Comparison of ENCODE assay signal across 14 mouse cellular contexts in the genomic region with DNA sequence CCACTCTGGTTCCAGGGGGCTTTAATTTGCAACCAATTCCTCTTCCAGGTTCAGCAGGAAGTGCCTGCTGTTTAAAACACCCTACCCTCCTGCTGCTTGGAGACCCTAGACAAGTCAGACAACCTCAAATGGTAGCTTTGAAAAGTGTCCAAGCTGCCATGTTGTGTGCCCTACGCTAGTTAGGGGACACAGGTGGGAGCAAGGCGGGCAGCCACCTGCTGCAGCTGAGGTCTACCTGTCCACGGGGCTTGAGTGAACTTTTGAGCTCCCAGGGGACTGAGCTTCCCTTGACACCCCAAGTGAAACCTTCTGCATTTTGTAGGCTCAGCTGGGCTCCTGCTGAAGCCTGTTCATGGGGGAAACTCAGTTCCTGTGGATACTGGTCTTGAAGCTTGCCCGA. TPM values are rescaled to one million over a fixed set of nuclear protein-coding genes. Genes with fewer than 3 reads are reported as not detected.
DNase-seq lines count a peak whose midpoint lies in the region; ATAC-seq and TF ChIP-seq lines count a peak whose summit lies in the region.
"Had no signal": no experiment of that assay in that cellular context is flagged by ENCODE, and none has a peak within 500 bp of the region (broad histone marks: within the 10 kb centered on the region; RNA-seq: fewer than 3 reads in every experiment).

No protein-coding gene starts in this region.

- H3K36me3 ChIP-seq in forebrain, embryonic 13.5 days (ENCODE audit: poor library complexity, severe bottlenecking), result peaks cover 12% of the 10 kb centered on the region; the same call in 1 of the 2 replicates
- H3K36me3 ChIP-seq in forebrain, embryonic 11.5 days (ENCODE audit: control insufficient read depth, insufficient read depth, low read length), result no peaks in the 10 kb centered on the region
- H3K36me3 ChIP-seq in heart, embryonic 13.5 days, result peaks cover 8% of the 10 kb centered on the region
- H3K36me3 ChIP-seq in liver, postnatal 0 days (replicated peaks; ENCODE audit: insufficient read depth, low read length), result peaks cover 8% of the 10 kb centered on the region; the same call in 1 of the 2 replicates
- no peaks in the 10 kb centered on the region for H3K36me3 ChIP-seq in liver, embryonic 11.5 days (ENCODE audit: control insufficient read depth, insufficient read depth, low read length)
- H3K36me3 ChIP-seq: embryonic facial prominence, embryonic 15.5 days; hindbrain, embryonic 13.5 days had no signal

- DNase-seq in forebrain, embryonic 11.5 days (ENCODE audit: low spot score), result no peak
- no peak for DNase-seq in heart, adult 9 months (ENCODE audit: low spot score in 2 of 2)
- DNase-seq in liver, postnatal 0 days, result no peak
- no peak for DNase-seq in liver, embryonic 11.5 days (ENCODE audit: low spot score)
- no peak for DNase-seq in layer of hippocampus, adult 8-10 months (ENCODE audit: low spot score in 2 of 2)
- DNase-seq: cerebellum, adult 9-11 months; layer of hippocampus, adult 9-11 months; right cerebral cortex, postnatal 25 days had no signal

- peaks cover 79% of the 10 kb centered on the region for H3K4me1 ChIP-seq in forebrain, embryonic 13.5 days
- peaks cover 24% of the 10 kb centered on the region for H3K4me1 ChIP-seq in forebrain, embryonic 11.5 days (replicated peaks; ENCODE audit: control insufficient read depth, insufficient read depth, low read length)
- peaks cover 96% of the 10 kb centered on the region for H3K4me1 ChIP-seq in heart, embryonic 13.5 days
- H3K4me1 ChIP-seq in liver, postnatal 0 days (ENCODE audit: insufficient read depth), result peaks cover 27% of the 10 kb centered on the region
- peaks cover 40% of the 10 kb centered on the region for H3K4me1 ChIP-seq in liver, embryonic 11.5 days (replicated peaks; ENCODE audit: control insufficient read depth, insufficient read depth, low read length)
- peaks cover 32% of the 10 kb centered on the region for H3K4me1 ChIP-seq in embryonic fibroblast, embryonic 13.5 days (ENCODE audit: control insufficient read depth, insufficient read depth, low read length)

- H3K4me3 ChIP-seq in forebrain, embryonic 13.5 days, result no peak overlapping the region
- no peak overlapping the region for H3K4me3 ChIP-seq in forebrain, embryonic 11.5 days (ENCODE audit: low read depth, low read length)
- no peak overlapping the region for H3K4me3 ChIP-seq in heart, embryonic 13.5 days
- no peak overlapping the region for H3K4me3 ChIP-seq in liver, postnatal 0 days (ENCODE audit: low read depth, low read length)
- H3K4me3 ChIP-seq in liver, embryonic 11.5 days (ENCODE audit: low read depth, low read length), result no peak overlapping the region
- no peak overlapping the region for H3K4me3 ChIP-seq in embryonic fibroblast, embryonic 13.5 days (ENCODE audit: insufficient read depth, low read length)
- H3K4me3 ChIP-seq: embryonic facial prominence, embryonic 15.5 days; hindbrain, embryonic 13.5 days; liver, embryonic 15.5 days had no signal

- no peak overlapping the region for H3K4me2 ChIP-seq in forebrain, embryonic 13.5 days
- H3K4me2 ChIP-seq in forebrain, embryonic 11.5 days (ENCODE audit: low read depth, low read length, severe bottlenecking), result no peak overlapping the region
- H3K4me2 ChIP-seq in heart, embryonic 13.5 days, result peak overlapping the region; percentile 15
- H3K4me2 ChIP-seq in liver, postnatal 0 days (ENCODE audit: low read depth, low read length), result no peak overlapping the region
- H3K4me2 ChIP-seq in liver, embryonic 11.5 days, result no peak overlapping the region
- H3K4me2 ChIP-seq: hindbrain, embryonic 13.5 days; liver, embryonic 15.5 days had no signal

- TF ChIP-seq POLR2A in embryonic fibroblast, embryonic 13.5 days (IDR thresholded peaks at IDR 0.05; ENCODE audit: low read depth, low read length), result no peak

- no peaks in the 10 kb centered on the region for H3K27me3 ChIP-seq in forebrain, embryonic 13.5 days
- no peaks in the 10 kb centered on the region for H3K27me3 ChIP-seq in forebrain, embryonic 11.5 days (ENCODE audit: control insufficient read depth, insufficient read depth, low read length)
- H3K27me3 ChIP-seq in heart, embryonic 13.5 days (replicated peaks), result peaks cover 11% of the 10 kb centered on the region
- H3K27me3 ChIP-seq in liver, postnatal 0 days (ENCODE audit: insufficient read depth, low read length), result no peaks in the 10 kb centered on the region
- no peaks in the 10 kb centered on the region for H3K27me3 ChIP-seq in liver, embryonic 11.5 days (replicated peaks; ENCODE audit: control insufficient read depth, insufficient read depth, low read length)
- H3K27me3 ChIP-seq: embryonic facial prominence, embryonic 15.5 days; hindbrain, embryonic 13.5 days; liver, embryonic 15.5 days had no signal

- TF ChIP-seq EP300 in liver, postnatal 0 days (IDR thresholded peaks at IDR 0.05; ENCODE audit: low read depth), result no peak

- 93% methylated on average over 4 of the region's 4 CpGs for WGBS in forebrain, embryonic 13.5 days
- WGBS in forebrain, embryonic 11.5 days, result 96% methylated on average over 4 of the region's 4 CpGs
- 75% methylated on average over 4 of the region's 4 CpGs for WGBS in heart, embryonic 13.5 days
- 78% methylated on average over 4 of the region's 4 CpGs for WGBS in liver, postnatal 0 days (ENCODE audit: insufficient replicate concordance)
- WGBS in liver, embryonic 11.5 days, result 89% methylated on average over 4 of the region's 4 CpGs

- H3K9me3 ChIP-seq in forebrain, embryonic 13.5 days (replicated peaks), result no peaks in the 10 kb centered on the region
- H3K9me3 ChIP-seq in forebrain, embryonic 11.5 days (ENCODE audit: control insufficient read depth, low read length), result no peaks in the 10 kb centered on the region
- 0 out of 2 replicates have a peak, but pooled peaks cover 3% of the 10 kb centered on the region for H3K9me3 ChIP-seq in heart, embryonic 13.5 days
- H3K9me3 ChIP-seq in liver, postnatal 0 days (ENCODE audit: low read length), result no peaks in the 10 kb centered on the region
- H3K9me3 ChIP-seq in liver, embryonic 11.5 days (ENCODE audit: control insufficient read depth, low read length), result no peaks in the 10 kb centered on the region
- H3K9me3 ChIP-seq: embryonic facial prominence, embryonic 15.5 days; hindbrain, embryonic 13.5 days; liver, embryonic 15.5 days had no signal

- H3K27ac ChIP-seq in forebrain, embryonic 13.5 days, result peak overlapping the region; percentile 83
- H3K27ac ChIP-seq in forebrain, embryonic 11.5 days (ENCODE audit: low read depth, low read length), result no peak overlapping the region
- peak overlapping the region; percentile 97 for H3K27ac ChIP-seq in heart, embryonic 13.5 days (replicated peaks)
- 0 out of 2 replicates have a peak overlapping the region, but pooled peaks have one; percentile 22 for H3K27ac ChIP-seq in liver, postnatal 0 days (ENCODE audit: low read depth)
- H3K27ac ChIP-seq in liver, embryonic 11.5 days (ENCODE audit: low read depth, low read length), result no peak overlapping the region
- peak overlapping the region; percentile 49; the same call in 1 of the 2 replicates for H3K27ac ChIP-seq in embryonic fibroblast, embryonic 13.5 days (ENCODE audit: insufficient read depth, low read length)

- ATAC-seq in forebrain, embryonic 13.5 days, result no peak
- ATAC-seq in forebrain, embryonic 11.5 days (replicated peaks; ENCODE audit: low FRiP score), result no peak
- ATAC-seq in heart, embryonic 13.5 days (ENCODE audit: extremely low read depth, insufficient number of reproducible peaks, low FRiP score, low TSS enrichment), result no peak
- ATAC-seq in liver, postnatal 0 days, result no peak
- no peak for ATAC-seq in liver, embryonic 11.5 days (replicated peaks; ENCODE audit: low FRiP score)

- H3K9ac ChIP-seq in forebrain, embryonic 13.5 days, result no peak overlapping the region
- no peak overlapping the region for H3K9ac ChIP-seq in forebrain, embryonic 11.5 days (ENCODE audit: low read length)
- H3K9ac ChIP-seq in heart, embryonic 13.5 days, result peak overlapping the region; percentile 58
- no peak overlapping the region for H3K9ac ChIP-seq in liver, postnatal 0 days (replicated peaks)
- H3K9ac ChIP-seq in liver, embryonic 11.5 days (ENCODE audit: low read depth, low read length), result no peak overlapping the region
- H3K9ac ChIP-seq: embryonic facial prominence, embryonic 15.5 days; hindbrain, embryonic 13.5 days; liver, embryonic 15.5 days had no signal

- TF ChIP-seq CTCF in liver, postnatal 0 days (IDR thresholded peaks at IDR 0.05; ENCODE audit: low read depth), result no peak
- no peak for TF ChIP-seq CTCF in embryonic fibroblast, embryonic 13.5 days (IDR thresholded peaks at IDR 0.05; ENCODE audit: borderline replicate concordance, insufficient read depth, low read length)

RNA-seq across cellular contexts. Expression of gene Shb, which starts 58.1 kb away (rescaled TPM):
- polyA plus RNA-seq in forebrain, embryonic 13.5 days (2015; fragmentation: Nextera tagmentation; extraction: Ambion mirVana), result 6.5 and 7.2 TPM in 2 replicates
- 8.2 and 9.7 TPM in 2 replicates for polyA plus RNA-seq in forebrain, embryonic 11.5 days (2014; fragmentation: Nextera tagmentation; extraction: Ambion mirVana)
- polyA plus RNA-seq in heart, embryonic 13.5 days (2015; fragmentation: Nextera tagmentation; extraction: Ambion mirVana), result 8.6 and 8.8 TPM in 2 replicates
- 2.5 and 3.2 TPM in 2 replicates for polyA plus RNA-seq in liver, postnatal 0 days (2015; fragmentation: Nextera tagmentation; extraction: Ambion mirVana)
- polyA plus RNA-seq in liver, embryonic 11.5 days (2014; fragmentation: Nextera tagmentation; extraction: Ambion mirVana), result 6.1 and 6.2 TPM in 2 replicates
- 11.4 and 11.9 TPM in 2 replicates for polyA plus RNA-seq in embryonic fibroblast, embryonic 13.5 days (2011; ENCODE audit: insufficient read length, low read depth, missing spikeins)
- 10 to 100 TPM; 13.1 to 18.1 (median 14.1) TPM for total RNA-seq in layer of hippocampus, adult 8-10 months (2022)

Comparison
In these comparisons a context has a peak if more than half of its experiments do, and no peak if none do; other contexts are left out.
1. H3K27ac ChIP-seq: peak in forebrain, embryonic 13.5 days (single experiment), heart, embryonic 13.5 days (single experiment), liver, postnatal 0 days (single experiment) and embryonic fibroblast, embryonic 13.5 days (single experiment); none in forebrain, embryonic 11.5 days (single experiment) and liver, embryonic 11.5 days (single experiment).